Mouse (Mus musculus) gastrocnemius, adult 8-10 months (tissue): ENCODE results near the gene Sptbn1. TPM values are rescaled to one million over a fixed set of nuclear protein-coding genes. Genes with fewer than 3 reads are reported as not detected.
A peak's percentile ranks its signal among the peaks of the same experiment; 100 is the strongest.

Experiments
- DNase-seq, 2 experiments: peaks; one replicate each; pipeline ENCODE4 v3.0.0; 2022; ENCODE audit warnings: low spot score in 2 of 2
- total RNA-seq, 4 experiments: library from RNA; stranded (reverse); gene quantifications; 2 replicates each; pipeline ENCODE4 v1.2.4; 2022

The Sptbn1 gene
- total RNA-seq, 4 experiments from 2014 or later, result 83.7 to 109 (median 98.4) TPM

DNA sequence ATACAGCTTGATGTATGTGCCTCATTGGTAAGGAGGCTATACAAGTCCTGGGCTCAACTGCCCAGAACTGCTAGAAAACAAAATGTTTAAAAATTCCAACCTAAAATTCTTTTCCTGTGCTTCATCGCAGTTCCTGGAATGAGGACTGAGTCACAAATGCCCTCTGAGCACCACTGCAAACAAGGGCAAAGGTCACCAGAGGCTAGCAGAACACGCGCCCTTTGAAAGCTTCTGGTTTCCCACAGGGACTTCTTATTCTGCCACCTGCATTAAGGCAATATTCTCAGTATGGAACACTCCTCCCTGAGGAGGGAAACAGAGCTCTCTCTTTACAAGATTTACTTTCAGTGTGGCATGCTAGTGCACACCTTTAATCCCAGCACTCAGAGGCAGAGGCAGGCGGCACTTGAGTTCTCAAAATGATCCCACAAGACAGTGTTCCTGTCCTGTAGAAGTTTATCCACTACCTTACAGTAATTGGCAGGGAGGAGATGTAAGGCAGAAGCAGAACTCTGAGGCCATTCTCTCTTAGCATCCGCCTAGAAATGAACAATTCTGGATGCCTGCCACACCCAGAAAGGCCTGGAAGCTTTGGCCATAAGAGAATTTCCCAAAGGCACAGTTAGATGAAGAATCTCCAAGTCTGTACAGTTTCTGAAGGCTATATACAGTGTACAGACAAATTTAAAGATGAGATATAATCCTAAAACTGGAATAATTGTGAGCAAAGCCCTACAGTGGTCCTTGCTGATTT is 56.1 kb downstream of the Sptbn1 start:
- no peak for DNase-seq

DNA sequence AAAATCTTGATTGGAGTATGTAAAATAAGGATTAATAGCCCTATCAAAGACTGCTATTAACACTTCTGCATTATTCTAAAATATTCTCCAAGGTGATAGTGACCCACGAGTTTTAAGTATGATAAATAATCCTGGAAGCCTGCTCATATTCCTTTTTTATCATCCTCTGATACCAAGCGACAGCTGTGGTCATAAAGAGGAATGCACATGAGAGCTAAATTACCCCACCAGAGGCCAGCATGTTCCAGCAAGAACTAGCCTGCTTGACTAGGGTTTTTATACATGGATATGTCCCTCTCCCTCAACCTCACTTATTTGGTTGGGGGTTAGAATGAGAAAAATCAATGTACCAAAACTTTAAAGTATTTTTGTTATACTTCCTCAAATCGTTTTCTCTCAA is 56.8 kb downstream of the Sptbn1 start:
- DNase-seq, result no peak

DNA sequence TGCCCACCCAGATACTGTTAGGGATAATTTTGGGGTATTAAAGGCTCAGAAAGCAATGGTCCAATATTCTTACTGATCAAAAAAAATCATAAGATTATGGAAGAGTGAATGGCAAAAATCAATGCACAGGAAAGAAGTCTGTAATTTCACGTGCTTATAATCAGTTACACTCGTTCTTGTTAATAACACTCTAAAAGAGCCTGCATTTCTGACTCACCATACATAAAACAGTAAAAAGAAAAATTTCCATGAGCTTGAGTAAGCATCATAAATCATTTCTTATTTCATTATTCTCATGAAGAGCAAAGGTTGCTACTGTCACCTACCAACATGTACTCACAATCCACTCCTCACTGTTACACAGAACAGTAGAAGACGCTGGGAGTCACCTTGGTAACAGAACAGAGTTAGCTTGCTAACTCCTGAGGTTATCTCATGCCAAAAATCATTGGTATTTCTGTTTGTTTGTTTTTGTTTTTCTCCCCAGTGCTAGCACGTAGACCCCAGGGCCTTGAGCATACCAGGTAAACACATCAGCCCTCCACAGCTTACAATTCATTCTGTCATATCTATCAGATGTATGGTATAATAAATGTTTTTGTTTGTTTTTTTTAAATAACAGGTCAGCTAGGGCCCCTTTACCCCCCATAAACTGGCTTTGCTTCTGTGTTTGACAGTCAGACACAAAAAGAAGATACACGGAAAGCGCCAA is 57.7 kb downstream of the Sptbn1 start:
- DNase-seq, result no peak

DNA sequence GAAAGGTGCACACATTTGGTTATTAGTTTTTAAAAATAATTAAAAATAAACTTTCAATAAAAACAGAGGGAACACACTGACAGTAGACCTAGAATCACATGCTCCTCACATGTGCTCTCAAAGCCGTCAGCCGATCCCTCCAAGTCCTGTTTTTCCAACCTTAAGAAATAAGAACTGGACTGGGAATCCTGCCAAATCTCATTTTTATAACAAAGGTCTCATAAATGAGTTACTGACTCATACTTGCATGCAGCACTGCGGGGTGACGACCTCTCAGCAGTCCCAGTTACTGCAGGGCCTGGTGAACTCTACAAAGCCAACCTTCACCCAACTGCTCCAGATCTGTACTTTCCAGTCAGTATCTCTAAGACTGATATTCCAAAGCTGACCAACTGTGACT is 58.5 kb downstream of the Sptbn1 start:
- no peak for DNase-seq

DNA sequence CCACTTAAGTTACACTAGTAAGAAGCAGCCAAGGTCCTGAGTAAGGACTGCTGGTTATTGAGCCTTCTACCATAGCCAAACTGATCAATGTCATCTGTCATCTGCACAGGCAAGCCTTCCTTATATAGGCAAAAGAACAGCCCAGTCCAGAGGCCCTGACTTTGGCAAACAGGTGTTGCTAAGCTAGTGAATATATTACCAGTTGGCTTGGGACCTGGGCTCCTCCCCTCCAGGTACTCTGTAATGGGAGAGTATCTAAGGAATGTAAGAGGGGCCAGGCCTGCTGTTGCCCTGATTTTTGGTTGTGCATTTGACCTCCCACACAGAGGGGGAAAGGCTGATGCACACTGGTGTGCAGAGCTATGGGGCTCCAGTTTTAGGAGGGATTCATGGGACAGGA is 63.6 kb downstream of the Sptbn1 start:
- DNase-seq, result no peak

DNA sequence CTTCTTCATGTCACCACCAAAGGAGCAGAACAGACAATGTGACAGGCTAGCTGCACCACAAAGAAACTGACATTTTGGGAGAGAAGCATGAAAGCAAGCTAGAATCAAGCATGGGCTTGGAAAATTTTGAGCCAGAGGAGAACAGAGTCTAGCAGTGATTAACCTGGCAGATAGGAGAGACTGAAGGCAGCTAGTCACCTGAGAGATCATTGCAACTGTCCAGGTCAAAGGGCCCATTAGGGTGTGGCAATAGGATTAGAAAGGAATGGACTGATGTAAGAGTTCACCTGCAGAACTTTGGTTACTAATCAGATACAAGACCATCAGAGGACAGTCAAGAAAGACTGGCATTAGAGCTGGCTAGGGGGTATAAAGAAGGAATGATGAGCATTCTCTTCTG is 67.6 kb downstream of the Sptbn1 start:
- no peak for DNase-seq

DNA sequence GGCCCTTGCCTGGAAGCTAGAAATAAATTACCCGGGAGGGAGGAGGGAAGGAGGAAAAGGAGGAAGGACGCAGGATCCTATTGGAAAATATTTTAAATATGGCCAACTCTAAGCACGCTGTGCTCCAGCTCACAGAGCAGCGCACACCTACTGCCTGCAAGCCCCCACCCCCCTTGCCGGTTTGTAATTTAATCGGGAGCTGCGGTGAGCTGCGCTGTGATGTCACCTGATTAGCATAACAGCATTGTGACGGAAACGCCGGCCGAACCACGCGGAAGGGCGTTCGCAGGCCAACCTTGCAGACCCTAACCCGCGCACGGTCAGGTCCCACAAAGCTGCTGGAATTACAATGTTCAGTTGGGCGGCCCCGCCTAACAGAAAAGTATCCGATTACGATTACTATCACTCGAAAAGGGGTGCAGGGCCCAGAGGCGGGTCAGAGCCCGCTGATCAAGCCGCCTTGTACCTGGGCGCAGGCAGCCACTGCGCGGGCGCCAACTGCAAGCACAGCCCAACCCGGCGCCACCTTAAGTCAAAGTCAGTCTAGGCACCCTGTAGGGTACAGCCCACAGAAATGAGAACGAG is 69.8 kb downstream of the Sptbn1 start:
- peak in 1 of 2 experiments; percentile 17 for DNase-seq

DNA sequence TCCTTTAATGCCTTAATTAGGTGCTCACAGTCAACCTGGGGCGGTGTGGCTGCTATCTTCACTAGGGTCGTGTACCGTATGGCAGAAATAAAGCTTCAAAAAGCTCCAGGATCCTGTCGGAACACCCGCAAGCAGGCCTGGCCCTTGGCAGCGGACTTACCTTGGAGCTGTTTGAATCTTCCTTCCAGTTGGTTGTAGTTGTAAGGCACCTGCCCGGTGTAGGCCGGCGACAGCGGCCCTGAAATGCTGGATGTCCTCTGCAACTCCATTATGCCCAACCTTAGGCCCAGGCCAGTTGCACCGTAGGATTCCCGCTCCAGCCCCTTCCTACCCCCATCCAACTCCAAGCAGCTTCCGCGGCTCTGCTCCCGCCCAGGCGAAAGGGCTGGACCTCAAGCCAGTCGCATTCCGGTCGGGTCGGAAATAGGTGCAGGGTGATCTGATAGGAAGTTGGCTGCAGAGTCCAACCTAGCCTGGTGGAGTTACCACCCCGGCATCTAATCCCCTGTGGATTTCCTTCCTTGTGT is 70.3 kb downstream of the Sptbn1 start:
- DNase-seq, result peak in 1 of 2 experiments; percentile 17

DNA sequence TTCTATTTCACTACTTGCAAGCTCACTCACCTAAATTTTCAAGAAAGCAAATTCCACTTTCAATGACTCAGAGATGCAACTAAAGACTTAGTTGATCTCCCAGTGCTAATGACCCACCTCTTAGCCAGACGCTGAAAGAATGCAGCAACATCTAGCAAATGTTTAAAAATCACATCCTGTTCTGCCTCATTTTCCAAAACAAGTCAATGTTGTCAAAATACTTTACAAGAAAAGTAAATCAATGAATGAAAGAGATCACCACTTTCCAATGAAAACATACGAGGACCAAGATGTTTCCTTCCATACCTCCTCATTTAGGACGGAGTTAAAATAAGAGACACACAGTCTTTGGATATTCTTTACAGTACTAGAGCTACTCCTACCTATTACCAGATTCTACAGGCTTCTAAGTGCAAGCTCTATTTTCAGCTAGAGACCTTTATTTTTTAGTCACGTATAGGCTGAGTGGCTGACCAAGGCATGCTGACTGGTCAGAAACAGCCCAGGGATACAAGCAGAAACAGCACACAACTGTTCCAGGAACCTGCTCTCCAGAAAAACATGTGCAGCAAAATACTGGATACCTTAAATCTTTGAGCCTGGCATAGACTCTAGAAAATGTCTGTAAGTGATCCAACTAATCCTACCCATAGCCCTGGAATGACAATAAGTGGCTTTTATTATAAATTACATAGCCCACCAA is 71.5 kb downstream of the Sptbn1 start:
- DNase-seq, result no peak

DNA sequence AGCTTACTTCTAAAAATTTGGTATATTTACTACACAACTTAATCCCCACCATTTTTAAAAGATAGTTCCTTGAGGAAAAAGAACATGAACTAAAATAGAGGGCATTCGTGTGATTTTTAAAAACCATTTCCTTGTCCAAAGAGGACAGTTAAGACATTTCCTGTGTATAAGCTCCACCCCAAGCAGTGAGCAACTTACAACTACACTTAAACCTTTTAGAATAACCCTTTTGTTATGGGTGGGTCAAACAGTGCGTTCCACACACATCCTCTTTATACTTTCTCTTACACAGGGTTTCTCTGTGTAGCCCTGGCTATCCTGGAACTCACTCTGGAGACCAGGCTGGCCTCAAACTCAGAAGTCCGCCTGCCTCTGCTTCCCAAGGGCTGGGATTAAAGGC is 72.2 kb downstream of the Sptbn1 start:
- no peak for DNase-seq

DNA sequence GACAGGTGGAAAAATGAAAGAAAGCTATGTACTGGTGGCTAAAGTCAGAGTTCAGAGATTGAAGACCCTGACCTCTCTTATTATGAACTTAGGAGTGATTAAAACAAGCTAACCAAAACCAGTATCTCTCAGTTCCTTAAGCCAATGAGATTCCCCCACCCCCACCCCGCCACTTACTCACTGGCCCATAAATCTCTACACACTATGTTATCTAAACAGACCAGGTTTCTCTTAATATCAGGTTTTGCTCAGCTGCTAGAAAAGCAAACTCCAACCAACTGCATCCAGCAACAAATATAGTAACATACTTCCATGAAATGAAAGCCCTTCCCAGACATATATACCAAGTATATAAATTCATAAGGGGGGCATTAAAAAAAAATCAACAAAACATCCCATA is 73.2 kb downstream of the Sptbn1 start:
- no peak for DNase-seq

DNA sequence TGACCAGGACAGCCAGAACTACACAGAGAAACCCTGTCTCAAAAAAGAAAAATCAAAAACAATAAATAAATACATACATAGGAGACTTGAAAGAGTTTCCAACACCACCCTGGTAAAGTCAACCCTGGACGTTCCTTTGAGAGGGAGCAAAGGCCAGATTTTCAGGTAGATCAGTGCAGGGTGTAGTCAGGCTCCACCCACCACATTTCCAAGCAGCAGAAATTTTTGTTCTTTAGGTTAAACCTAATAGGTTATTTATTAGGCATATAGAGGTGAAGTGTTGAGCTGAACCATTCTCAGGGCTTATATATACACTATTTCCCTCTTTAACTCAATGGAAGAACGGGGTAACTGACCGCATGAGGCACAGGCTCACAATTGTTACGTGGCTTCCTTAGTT is 77.0 kb downstream of the Sptbn1 start:
- no peak for DNase-seq

DNA sequence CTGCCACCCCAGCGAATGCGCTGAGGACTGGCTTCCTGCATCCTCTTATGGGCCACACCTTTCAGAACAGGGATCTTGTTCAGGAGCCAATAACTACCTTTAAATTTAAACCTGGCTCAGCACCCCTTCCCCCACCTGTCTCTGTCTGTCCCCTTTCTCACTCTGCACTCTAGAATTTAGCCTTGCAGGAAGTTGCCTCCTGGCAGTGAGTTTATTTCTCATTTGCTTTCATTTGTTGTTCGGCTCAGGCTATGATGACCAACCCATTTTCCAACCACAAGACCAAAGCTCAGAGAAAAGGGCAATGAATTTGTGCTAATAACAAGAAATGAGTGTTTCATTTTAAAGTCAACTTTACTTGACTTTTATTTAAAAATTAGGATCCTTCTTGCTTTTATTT is 77.9 kb downstream of the Sptbn1 start:
- no peak for DNase-seq

DNA sequence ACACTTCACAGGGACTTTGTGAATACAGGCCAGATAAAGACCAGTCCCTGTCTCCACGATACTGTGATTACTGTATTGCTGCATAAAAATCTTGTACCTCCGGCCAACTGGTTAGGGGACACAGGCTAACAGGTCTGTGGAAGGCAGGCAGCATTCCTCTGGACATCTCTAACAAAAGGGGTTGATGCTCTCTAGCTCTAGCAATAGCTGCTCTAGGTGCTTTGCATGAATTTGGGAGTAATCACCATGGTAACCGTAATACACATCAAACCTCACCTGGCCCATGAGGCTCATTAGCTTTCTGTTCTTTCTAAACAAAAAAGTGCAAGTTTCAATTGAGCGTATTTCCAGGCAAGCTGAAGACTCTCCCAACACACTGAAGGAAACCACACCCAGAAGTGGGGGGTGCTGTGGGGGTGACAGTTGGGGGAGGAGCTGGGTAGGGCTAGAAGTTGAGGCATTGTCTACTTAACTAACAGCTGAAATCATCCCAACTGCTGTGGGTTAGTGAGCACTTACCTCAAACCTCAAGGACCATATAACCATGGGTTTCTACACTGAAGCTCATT is 81.0 kb downstream of the Sptbn1 start:
- no peak for DNase-seq

DNA sequence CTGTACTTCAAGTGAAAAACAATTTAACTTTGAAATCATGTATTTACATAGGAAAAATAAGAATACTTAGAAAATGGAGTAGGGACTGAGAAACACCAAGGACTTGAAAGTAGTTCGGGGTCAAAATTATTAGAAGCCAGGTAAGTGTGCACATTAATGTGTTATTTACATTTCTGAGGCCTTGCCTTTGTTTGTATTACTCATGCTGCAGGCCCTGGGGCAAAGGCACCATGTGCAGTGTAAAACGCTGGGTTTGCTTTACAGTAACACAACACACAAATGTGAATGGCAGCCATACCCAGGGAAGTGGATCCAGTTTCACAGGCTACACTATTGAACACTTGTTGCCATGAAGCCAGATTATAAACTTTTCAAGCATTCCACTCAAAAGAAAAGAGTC is 83.4 kb downstream of the Sptbn1 start:
- no peak for DNase-seq

DNA sequence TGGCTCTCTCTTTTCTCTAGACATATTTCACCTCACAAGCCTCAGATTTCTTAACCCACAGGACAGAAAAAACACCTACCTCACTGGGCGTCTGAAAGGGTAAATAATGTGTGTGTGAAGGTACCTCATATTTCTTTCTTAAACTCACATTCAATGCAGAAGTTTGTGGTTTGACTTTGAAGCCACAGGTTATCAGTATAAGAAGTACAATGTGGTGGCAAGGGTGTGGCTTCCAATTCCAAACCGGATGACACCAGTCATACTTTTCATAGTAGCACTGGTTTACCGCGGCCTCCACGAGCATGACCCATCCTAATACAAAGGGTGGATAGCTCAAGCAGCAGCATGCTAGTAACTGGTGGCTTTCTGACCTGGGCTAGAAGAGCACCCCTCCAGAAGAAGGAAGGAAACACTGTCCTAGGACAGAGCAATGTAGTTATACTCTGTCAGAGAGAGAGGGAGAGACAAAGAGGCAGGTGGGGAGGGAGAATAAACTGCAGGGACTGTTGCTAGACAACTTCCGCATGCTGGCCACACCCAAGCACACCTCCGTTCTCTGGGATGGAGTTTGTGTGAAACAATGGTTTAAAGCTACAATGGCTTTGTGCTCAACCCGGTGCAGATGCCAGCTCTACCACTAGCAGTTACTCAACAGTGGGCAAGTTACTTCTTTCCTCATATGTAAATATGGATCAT is 85.1 kb downstream of the Sptbn1 start:
- no peak for DNase-seq

DNA sequence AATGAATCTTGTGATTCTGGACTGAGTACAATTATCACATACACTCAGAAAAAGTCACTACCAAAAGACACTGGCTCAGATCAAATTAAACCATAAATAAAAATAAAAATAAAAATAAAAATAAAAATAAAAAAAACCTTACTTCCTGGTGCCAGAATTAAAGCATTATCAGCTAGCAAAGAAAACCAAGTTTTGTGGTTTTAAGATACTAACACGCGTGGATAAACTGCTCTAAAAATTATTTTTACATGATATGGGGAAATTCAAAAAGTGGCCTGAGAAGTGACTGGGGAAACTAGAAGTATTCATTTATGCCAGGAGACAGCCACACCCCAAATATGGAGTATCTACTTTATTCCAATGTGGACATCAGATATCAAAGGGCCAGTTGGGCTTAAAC is 89.8 kb downstream of the Sptbn1 start:
- no peak for DNase-seq

DNA sequence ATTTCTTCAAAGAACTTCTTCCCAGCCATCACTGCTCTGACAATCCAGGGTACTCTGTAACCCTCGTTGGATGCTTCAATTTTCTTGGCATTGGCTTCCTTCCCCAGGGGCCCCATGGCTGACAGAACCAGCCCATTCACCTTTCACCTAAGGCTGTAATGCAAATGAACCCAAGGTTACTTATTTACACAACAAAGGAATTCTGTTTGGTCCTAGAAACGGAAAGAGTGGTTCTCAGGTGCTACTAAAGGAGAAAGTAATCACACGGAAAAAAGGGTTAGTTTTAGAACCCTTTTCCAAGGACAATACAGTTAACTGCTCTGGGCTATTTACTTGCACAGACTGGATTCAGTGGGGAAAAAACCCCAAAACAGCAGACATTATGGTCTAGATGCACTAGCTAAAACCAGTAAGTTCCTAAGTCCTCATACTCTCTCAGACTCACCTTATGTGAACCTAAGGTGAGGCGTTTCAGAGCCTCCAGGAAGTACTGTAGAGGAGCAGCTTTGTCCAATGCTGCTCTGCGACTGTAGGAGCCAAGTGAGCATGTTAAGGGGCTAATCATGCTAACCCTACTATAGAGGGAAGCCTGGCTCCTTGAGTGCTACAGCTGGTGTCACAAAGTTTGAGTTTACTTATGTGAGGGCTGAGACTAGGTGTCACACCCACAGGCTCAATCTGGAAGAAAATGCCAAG is 90.7 kb downstream of the Sptbn1 start:
- no peak for DNase-seq

DNA sequence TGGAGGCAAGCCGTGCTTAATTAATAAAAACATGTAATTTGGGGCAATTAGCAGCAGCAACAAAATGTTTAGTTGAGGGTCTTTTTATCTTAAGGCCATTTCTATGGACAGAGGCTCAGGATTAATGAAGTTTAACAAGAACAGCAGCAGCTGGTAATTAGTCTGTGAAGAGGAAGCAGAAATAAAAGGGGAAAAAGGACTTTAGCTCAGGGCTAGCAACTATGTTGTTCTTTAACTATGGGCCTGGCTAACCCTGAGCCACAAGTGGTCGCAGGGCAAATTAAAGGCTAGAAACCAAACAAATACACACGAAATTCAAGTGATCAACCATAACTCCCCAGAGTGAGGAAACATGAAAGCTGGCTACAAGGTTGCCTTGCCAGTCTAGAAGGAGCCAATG is 91.9 kb downstream of the Sptbn1 start:
- no peak for DNase-seq

DNA sequence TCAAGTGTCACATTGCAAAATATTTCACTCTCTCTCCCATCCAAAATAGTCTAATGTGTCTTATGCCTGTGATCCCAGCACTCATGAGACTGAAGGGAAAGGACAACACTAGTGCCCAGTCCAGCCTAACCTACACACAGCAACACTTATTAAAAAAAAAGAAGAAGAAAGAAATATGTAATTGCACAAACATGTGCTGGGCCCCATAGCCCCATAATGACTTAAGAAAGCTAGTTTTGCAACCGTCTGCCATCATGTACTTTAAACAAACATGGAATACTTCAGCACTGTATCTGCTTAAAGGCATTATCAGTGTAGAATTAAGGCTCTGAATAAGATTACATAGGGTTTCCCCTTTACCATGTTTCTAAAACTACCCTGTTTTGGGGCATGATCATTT is 92.4 kb downstream of the Sptbn1 start:
- no peak for DNase-seq
